Comparison of ENCODE assay signal across 9 mouse cellular contexts in the genomic region with DNA sequence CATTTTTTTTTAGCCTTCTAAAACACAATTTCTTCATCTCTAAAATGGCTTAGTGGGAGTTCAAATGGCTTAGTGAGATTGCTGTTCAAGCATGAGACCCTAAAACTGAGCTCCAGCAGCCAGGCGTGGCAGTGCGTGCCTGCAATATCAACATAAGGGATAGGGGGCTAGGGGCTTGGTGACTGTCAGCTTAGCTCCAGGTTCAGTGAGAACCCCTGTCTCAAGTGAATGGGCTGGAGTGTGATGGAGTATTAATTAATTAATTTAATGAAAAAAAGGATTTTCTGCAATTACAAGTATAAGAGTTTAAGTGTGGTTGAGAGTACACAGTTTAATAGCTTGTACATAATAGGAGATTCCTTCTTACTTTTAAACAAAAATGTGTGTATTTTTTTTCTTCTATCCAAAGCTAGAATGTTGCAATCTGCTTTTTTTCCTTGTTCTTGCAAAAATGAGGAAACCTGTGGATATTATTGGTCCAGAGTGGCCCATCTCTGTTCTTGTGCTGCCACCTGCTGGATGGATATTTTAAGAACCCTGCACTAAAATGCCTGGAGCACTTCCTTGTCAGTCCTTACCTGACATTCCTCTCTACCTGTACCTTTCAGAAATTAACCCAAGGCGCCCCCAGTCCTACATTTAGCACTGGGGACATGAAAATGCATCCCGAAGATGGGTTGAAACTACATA. TPM values are rescaled to one million over a fixed set of nuclear protein-coding genes. Genes with fewer than 3 reads are reported as not detected.
DNase-seq lines count a peak whose midpoint lies in the region; ATAC-seq lines count a peak whose summit lies in the region.
"Had no signal": no experiment of that assay in that cellular context is flagged by ENCODE, and none has a peak within 500 bp of the region (broad histone marks: within the 10 kb centered on the region; RNA-seq: fewer than 3 reads in every experiment).

No protein-coding gene starts in this region.

- peaks cover 7% of the 10 kb centered on the region; the same call in 1 of the 2 replicates for H3K27me3 ChIP-seq in heart, embryonic 15.5 days
- H3K27me3 ChIP-seq in splenic B cell, adult 2 months (ENCODE audit: control insufficient read depth, insufficient read depth, low read length, poor library complexity, severe bottlenecking) = no peaks in the 10 kb centered on the region; the same call in 1 of the 2 replicates
- H3K27me3 ChIP-seq: liver, embryonic 13.5 days had no signal

- WGBS in heart, embryonic 15.5 days = 50% methylated on average over 4 of the region's 4 CpGs

- peaks cover 2% of the 10 kb centered on the region for H3K4me1 ChIP-seq in heart, embryonic 15.5 days (replicated peaks)
- H3K4me1 ChIP-seq: liver, embryonic 13.5 days had no signal

- no peak overlapping the region for H3K4me2 ChIP-seq in heart, embryonic 15.5 days
- H3K4me2 ChIP-seq: liver, embryonic 13.5 days had no signal

- peak; percentile 77 for DNase-seq in gastrocnemius, adult 18-20 months (ENCODE audit: low spot score)
- DNase-seq in gastrocnemius, postnatal 25 days = no peak
- peak; percentile 62 for DNase-seq in adrenal gland, adult 2 months
- DNase-seq in embryo, embryonic 10.5 days (ENCODE audit: low spot score) = peak; percentile 81
- peak; percentile 85 to 87 for DNase-seq in layer of hippocampus, postnatal 10 days (ENCODE audit: low spot score in 2 of 2)
- DNase-seq in lung, postnatal 36 days = peak; percentile 89
- DNase-seq in splenic B cell, adult 2 months (ENCODE audit: low read depth, low spot score) = peak; percentile 42
- DNase-seq: liver, embryonic 13.5 days had no signal

- H3K9ac ChIP-seq in heart, embryonic 15.5 days = no peak overlapping the region
- H3K9ac ChIP-seq: liver, embryonic 13.5 days had no signal

- no peak overlapping the region for H3K4me3 ChIP-seq in heart, embryonic 15.5 days
- H3K4me3 ChIP-seq: liver, embryonic 13.5 days had no signal

- H3K36me3 ChIP-seq in heart, embryonic 15.5 days = no peaks in the 10 kb centered on the region
- no peaks in the 10 kb centered on the region for H3K36me3 ChIP-seq in splenic B cell, adult 2 months (ENCODE audit: control insufficient read depth, insufficient read depth, low read length, poor library complexity, severe bottlenecking)
- H3K36me3 ChIP-seq: liver, embryonic 13.5 days had no signal

- no peaks in the 10 kb centered on the region for H3K9me3 ChIP-seq in heart, embryonic 15.5 days (replicated peaks)
- H3K9me3 ChIP-seq: liver, embryonic 13.5 days had no signal

- no peak overlapping the region for H3K27ac ChIP-seq in heart, embryonic 15.5 days
- H3K27ac ChIP-seq: liver, embryonic 13.5 days had no signal

- 0 out of 2 replicates have a peak, but pooled peaks have one; percentile 31 for ATAC-seq in heart, embryonic 15.5 days (replicated peaks; ENCODE audit: insufficient number of reproducible peaks, insufficient read depth, low FRiP score, low read depth)

RNA-seq across cellular contexts. Expression of gene Usp47, which starts 54.0 kb away (rescaled TPM):
- 100 to 1,000 TPM; 225 to 256 TPM for total RNA-seq in gastrocnemius, adult 18-20 months (2021)
- 100 to 1,000 TPM; 159 to 169 TPM for total RNA-seq in gastrocnemius, postnatal 25 days (2021)
- 10 to 100 TPM; 58.8 to 64.5 TPM for total RNA-seq in adrenal gland, adult 2 months (2021)
- polyA plus RNA-seq in adrenal gland, adult 2 months (2012; rRNA removed) = 4.3 and 5.2 TPM in 2 replicates
- 55.1 and 58.9 TPM in 2 replicates for polyA plus RNA-seq in heart, embryonic 15.5 days (2015; fragmentation: Nextera tagmentation; extraction: Ambion mirVana)
- total RNA-seq in layer of hippocampus, postnatal 10 days (2021) = 10 to 100 TPM; 76.3 to 77.2 TPM
